Mouse (Mus musculus): ENCODE measurements around the gene Prss16. TPM values are rescaled to one million over a fixed set of nuclear protein-coding genes. Genes with fewer than 3 reads are reported as not detected.
"Not testable (repeated sequence)": the region's sequence is repeated elsewhere in the genome, so short reads cannot be mapped to it uniquely, and the experiment has no call there.

Prss16 gene
- polyA plus RNA-seq, 1 experiment from 2014 or later: 1.4 TPM

- peak; percentile 10 for ATAC-seq
- under 1% methylated on average over 9 of the region's 14 CpGs for whole genome bisulfite sequencing
- no peaks in the 10 kb centered on the region for H3K36me3 ChIP-seq (ENCODE audit: control insufficient read depth, insufficient read depth, low read length)
- H3K9me3 ChIP-seq (ENCODE audit: control insufficient read depth, low read length): no peaks in the 10 kb centered on the region
- no peaks in the 10 kb centered on the region for H3K27me3 ChIP-seq (replicated peaks; ENCODE audit: control insufficient read depth, insufficient read depth, low read length)
- peak overlapping the region; percentile 64 for H3K4me2 ChIP-seq (ENCODE audit: low read depth, low read length)
- peaks cover 14% of the 10 kb centered on the region for H3K4me1 ChIP-seq (ENCODE audit: control insufficient read depth, insufficient read depth, low read length)
- H3K4me3 ChIP-seq (ENCODE audit: low read length): peak overlapping the region; percentile 45
- H3K9ac ChIP-seq (ENCODE audit: low read depth, low read length): peak overlapping the region; percentile 51; the same call in 1 of the 2 replicates
- peak overlapping the region; percentile 57 for H3K27ac ChIP-seq (ENCODE audit: low read length)
Observed at GRCm38 (mm10) chr13:22043503-22044431, 34.2 kb upstream of the Prss16 start.

- ATAC-seq: peak; percentile 92
- Histone ChIP-seq H3K27ac (ENCODE audit: low read length) (peak within 1 kb of the TSS; percentile 83), H3K4me2 (ENCODE audit: low read depth, low read length) (peak within 1 kb of the TSS; percentile 64), H3K4me3 (ENCODE audit: low read length) (peak within 1 kb of the TSS; percentile 45), H3K9ac (ENCODE audit: low read depth, low read length) (peak within 1 kb of the TSS; percentile 51), H3K4me1 (ENCODE audit: control insufficient read depth, insufficient read depth, low read length) (peaks cover 14% of the 10 kb centered on the region)
- not testable (repeated sequence) for H3K27me3 ChIP-seq (replicated peaks; ENCODE audit: control insufficient read depth, insufficient read depth, low read length); H3K9me3 ChIP-seq (ENCODE audit: control insufficient read depth, low read length); H3K36me3 ChIP-seq (ENCODE audit: control insufficient read depth, insufficient read depth, low read length)
- WGBS: under 1% methylated on average over 33 of the region's 80 CpGs
Observed at GRCm38 (mm10) chr13:22042568-22043502, 33.3 kb upstream of the Prss16 start, which contains the start of the genes Hist1h2ag and Hist1h2bj. Gene Hist1h2ag, minus strand, starts transcription at chr13:22042944. Gene Hist1h2bj, plus strand, starts transcription at chr13:22043214.

GRCm38 (mm10) chr13:22041651-22042567, 32.4 kb upstream of the Prss16 start:
- ATAC-seq: no peak
- WGBS: 4% methylated on average over 13 of the region's 13 CpGs
- Histone ChIP-seq H3K4me2 (ENCODE audit: low read depth, low read length) (peak overlapping the region; percentile 51), H3K9me3 (ENCODE audit: control insufficient read depth, low read length) (no peaks in the 10 kb centered on the region), H3K9ac (ENCODE audit: low read depth, low read length) (peak overlapping the region; percentile 48), H3K4me3 (ENCODE audit: low read length) (peak overlapping the region; percentile 39), H3K36me3 (ENCODE audit: control insufficient read depth, insufficient read depth, low read length) (no peaks in the 10 kb centered on the region), H3K27ac (ENCODE audit: low read length) (peak overlapping the region; percentile 77), H3K27me3 (replicated peaks; ENCODE audit: control insufficient read depth, insufficient read depth, low read length) (no peaks in the 10 kb centered on the region), H3K4me1 (ENCODE audit: control insufficient read depth, insufficient read depth, low read length) (peaks cover 14% of the 10 kb centered on the region)

DNA sequence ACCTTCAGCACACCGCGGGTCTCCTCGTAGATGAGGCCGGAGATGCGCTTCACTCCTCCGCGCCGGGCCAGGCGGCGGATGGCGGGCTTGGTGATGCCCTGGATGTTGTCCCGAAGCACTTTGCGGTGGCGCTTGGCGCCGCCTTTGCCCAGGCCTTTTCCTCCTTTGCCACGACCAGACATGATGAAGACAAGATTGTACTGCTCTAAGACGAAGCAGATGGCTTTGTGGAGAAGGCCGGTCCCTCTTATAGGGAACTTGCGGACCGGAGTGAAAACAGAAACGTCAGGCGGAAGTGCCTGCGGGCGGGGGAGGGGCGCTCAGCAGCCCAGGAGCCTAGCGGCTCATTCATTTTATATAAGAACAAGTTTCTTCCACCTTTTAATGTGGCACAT, 31.6 kb upstream of the Prss16 start, which contains the start of gene Hist1h4i:
Gene Hist1h4i, minus strand, starts transcription at position 221 of the 395 bp plus-strand sequence.
- H3K36me3 ChIP-seq (ENCODE audit: control insufficient read depth, insufficient read depth, low read length); H3K9me3 ChIP-seq (ENCODE audit: control insufficient read depth, low read length); H3K27me3 ChIP-seq (replicated peaks; ENCODE audit: control insufficient read depth, insufficient read depth, low read length): not testable (repeated sequence)
- peak within 1 kb of the TSS; percentile 51 for H3K4me3 ChIP-seq (ENCODE audit: low read length)
- peak within 1 kb of the TSS; percentile 94 for H3K27ac ChIP-seq (ENCODE audit: low read length)
- H3K4me2 ChIP-seq (ENCODE audit: low read depth, low read length): peak within 1 kb of the TSS; percentile 80
- H3K9ac ChIP-seq (ENCODE audit: low read depth, low read length): peak within 1 kb of the TSS; percentile 69
- peak; percentile 64 for ATAC-seq
- WGBS: 1% methylated on average over 20 of the region's 27 CpGs
- H3K4me1 ChIP-seq (ENCODE audit: control insufficient read depth, insufficient read depth, low read length): peaks cover 19% of the 10 kb centered on the region

- WGBS: under 1% methylated on average over 14 of the region's 24 CpGs
- Histone ChIP-seq H3K4me1 (ENCODE audit: control insufficient read depth, insufficient read depth, low read length) (peaks cover 19% of the 10 kb centered on the region), H3K4me2 (ENCODE audit: low read depth, low read length) (peak overlapping the region; percentile 80), H3K27me3 (replicated peaks; ENCODE audit: control insufficient read depth, insufficient read depth, low read length) (no peaks in the 10 kb centered on the region), H3K9me3 (ENCODE audit: control insufficient read depth, low read length) (no peaks in the 10 kb centered on the region), H3K9ac (ENCODE audit: low read depth, low read length) (peak overlapping the region; percentile 69), H3K36me3 (ENCODE audit: control insufficient read depth, insufficient read depth, low read length) (no peaks in the 10 kb centered on the region), H3K27ac (ENCODE audit: low read length) (peak overlapping the region; percentile 94), H3K4me3 (ENCODE audit: low read length) (peak overlapping the region; percentile 51)
- ATAC-seq: peak; percentile 41
Observed at GRCm38 (mm10) chr13:22040464-22041141, 31.1 kb upstream of the Prss16 start.

GRCm38 (mm10) chr13:22039951-22040463, 30.5 kb upstream of the Prss16 start:
- Histone ChIP-seq H3K9ac (ENCODE audit: low read depth, low read length) (peak overlapping the region; percentile 69), H3K9me3 (ENCODE audit: control insufficient read depth, low read length) (no peaks in the 10 kb centered on the region), H3K4me2 (ENCODE audit: low read depth, low read length) (peak overlapping the region; percentile 80), H3K4me3 (ENCODE audit: low read length) (peak overlapping the region; percentile 51), H3K27me3 (replicated peaks; ENCODE audit: control insufficient read depth, insufficient read depth, low read length) (no peaks in the 10 kb centered on the region), H3K4me1 (ENCODE audit: control insufficient read depth, insufficient read depth, low read length) (peaks cover 19% of the 10 kb centered on the region), H3K27ac (ENCODE audit: low read length) (peak overlapping the region; percentile 94), H3K36me3 (ENCODE audit: control insufficient read depth, insufficient read depth, low read length) (no peaks in the 10 kb centered on the region)
- ATAC-seq: no peak
- 8% methylated on average over 2 of the region's 2 CpGs for WGBS

GRCm38 (mm10) chr13:22039364-22039763, 29.8 kb upstream of the Prss16 start:
- Histone ChIP-seq H3K9ac (ENCODE audit: low read depth, low read length) (no peak overlapping the region), H3K36me3 (ENCODE audit: control insufficient read depth, insufficient read depth, low read length) (no peaks in the 10 kb centered on the region), H3K9me3 (ENCODE audit: control insufficient read depth, low read length) (no peaks in the 10 kb centered on the region), H3K4me2 (ENCODE audit: low read depth, low read length) (no peak overlapping the region), H3K27me3 (replicated peaks; ENCODE audit: control insufficient read depth, insufficient read depth, low read length) (no peaks in the 10 kb centered on the region), H3K4me3 (ENCODE audit: low read length) (no peak overlapping the region), H3K4me1 (ENCODE audit: control insufficient read depth, insufficient read depth, low read length) (peaks cover 15% of the 10 kb centered on the region), H3K27ac (ENCODE audit: low read length) (no peak overlapping the region)
- WGBS: 66% methylated on average over 5 of the region's 5 CpGs
- ATAC-seq: no peak

- Histone ChIP-seq H3K36me3 (ENCODE audit: control insufficient read depth, insufficient read depth, low read length) (no peaks in the 10 kb centered on the region), H3K4me2 (ENCODE audit: low read depth, low read length) (no peak overlapping the region), H3K27me3 (replicated peaks; ENCODE audit: control insufficient read depth, insufficient read depth, low read length) (no peaks in the 10 kb centered on the region), H3K4me3 (ENCODE audit: low read length) (no peak overlapping the region), H3K9ac (ENCODE audit: low read depth, low read length) (0 out of 2 replicates have a peak overlapping the region, but pooled peaks have one; percentile 29), H3K9me3 (ENCODE audit: control insufficient read depth, low read length) (no peaks in the 10 kb centered on the region), H3K4me1 (ENCODE audit: control insufficient read depth, insufficient read depth, low read length) (peaks cover 15% of the 10 kb centered on the region), H3K27ac (ENCODE audit: low read length) (no peak overlapping the region)
- 61% methylated on average over 2 of the region's 2 CpGs for WGBS
- no peak for ATAC-seq
Observed at GRCm38 (mm10) chr13:22037415-22037814, 27.9 kb upstream of the Prss16 start.
